Mouse (Mus musculus) layer of hippocampus, adult 9-11 months (tissue): ENCODE measurements around the gene Igf1r.

ENCODE experiments used
- DNase-seq: peaks from one replicate; pipeline ENCODE4 v3.0.0; 2022

The Igf1r gene

DNA sequence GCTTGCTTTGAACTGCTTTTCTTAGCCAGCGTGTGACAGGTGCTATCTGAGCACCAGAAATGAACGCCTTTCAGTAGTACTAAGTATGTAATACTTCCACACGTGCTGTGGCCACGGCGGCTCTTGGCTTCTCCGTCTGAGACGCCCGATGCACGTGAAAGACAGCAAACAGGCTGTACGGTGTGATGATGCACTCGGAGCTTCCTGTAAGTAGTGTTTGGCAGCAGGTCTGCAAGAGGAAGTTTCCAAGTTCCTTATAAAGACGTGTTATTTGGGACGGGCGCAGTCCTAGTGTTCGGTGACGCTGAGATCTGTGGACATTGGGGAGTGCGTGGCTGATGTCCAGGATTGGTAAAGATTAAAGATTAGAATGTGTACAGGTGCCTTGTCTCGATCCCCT lies 5.4 kb downstream of the Igf1r start:
- DNase-seq = no peak

DNA sequence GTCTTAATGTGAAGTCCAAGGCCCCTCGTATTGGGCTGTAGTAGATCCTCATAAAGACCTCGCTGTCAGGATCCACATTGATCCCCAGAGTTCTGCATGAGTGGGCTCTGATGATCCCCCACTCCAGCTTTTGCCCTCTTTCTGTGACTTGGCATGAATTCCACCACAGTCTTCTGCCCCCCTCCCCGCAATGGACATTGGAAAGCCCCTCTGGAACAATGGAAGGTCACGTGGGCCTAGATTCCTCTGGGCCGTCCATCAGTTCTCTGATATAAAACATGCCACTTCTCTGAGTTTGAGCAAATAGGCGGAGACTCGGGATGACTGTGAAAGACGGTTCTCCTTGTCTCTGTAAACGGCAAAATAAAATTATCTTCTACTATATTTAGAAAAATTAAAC lies 8.1 kb downstream of the Igf1r start:
- DNase-seq = no peak

DNA sequence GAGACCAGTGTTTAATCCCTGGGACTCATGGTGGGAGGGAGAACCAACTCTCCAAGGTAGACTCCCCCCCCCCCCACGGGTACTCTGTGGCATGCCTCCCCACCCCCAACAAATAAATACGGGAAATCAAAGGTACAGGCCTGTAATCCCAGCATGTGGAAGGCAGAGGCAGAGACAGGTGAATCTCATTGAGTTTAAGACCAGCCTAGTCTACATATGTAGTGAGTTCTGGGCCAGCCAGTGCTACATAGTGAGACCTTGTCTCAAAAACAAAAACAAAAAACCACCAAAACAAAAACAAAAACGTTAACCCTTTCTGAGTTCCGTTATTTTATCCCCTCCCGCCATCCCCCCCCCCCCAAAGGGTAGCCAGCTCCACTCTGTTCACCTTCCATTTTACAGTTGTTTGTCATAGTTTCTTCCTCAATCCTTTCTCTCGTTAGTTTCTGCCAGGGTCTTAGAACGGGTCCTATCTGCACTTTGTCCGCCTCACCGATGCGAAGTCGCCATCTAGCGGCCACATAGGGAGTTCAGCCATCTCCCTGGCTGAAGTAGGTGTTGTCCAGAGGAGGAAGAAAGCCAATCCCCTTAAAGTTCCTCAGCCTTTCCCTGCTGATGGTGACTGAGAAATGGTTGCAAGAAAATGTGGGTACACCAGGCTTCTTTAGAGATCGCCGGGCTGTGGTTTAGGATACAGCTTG lies 9.1 kb downstream of the Igf1r start:
- peak; percentile 67 for DNase-seq

DNA sequence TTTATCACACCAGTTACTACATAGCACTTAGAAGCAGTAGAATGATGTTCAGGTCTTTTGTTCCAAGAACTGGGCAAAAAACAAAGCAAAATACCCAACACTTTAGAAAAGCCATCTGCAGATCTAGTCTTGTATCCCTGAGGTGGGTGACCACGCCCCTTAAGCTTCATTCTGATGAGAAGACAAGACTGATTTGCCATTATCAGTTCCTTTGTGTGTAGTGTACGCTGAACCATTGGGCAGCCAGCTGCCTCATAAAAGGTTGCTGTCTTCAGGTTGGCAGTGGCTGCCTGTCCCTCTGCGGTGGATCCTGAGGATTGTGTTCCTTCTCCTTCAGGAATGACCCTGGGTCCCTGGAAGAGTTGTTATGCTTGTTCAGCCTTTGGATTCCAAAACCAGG lies 11.1 kb downstream of the Igf1r start:
- no peak for DNase-seq

DNA sequence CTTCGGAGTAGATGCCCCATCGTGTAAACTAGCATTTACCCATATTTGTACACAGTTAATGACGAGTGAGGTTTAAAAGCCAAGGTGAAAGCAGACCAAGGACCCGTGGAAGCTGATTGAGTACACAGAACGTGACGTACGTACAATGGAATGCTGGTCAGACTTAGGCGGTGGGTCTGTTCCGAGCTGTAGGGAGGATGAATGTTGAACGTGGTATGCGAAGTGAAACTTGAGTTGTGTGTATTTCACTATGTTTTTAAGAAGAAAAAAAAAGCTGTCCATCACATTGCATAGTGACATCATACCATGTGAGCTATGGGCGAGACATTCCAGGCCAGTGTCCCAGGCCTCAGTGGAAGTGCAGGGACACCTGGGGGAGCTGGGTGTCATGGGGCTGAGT lies 15.8 kb downstream of the Igf1r start:
- DNase-seq = no peak

DNA sequence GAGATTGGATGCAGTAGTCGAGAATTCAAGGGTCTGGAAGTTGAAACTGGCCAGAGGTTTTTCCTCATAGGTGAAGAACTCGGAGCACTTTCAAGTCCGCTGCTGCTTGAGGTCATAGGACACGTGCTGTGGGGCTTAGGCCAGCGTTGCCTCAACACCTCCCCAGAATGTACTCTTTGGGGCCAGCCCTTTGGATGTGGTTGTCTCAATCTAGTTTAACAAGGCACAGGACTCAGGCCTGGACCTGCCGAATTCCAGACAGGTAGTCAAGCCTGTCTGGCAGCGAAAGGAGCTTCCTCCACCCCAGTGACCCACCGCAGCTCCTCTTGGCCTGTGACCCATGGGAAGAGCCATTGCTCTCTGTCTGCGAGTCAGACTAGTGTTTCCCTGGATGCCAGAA lies 16.4 kb downstream of the Igf1r start:
- no peak for DNase-seq

DNA sequence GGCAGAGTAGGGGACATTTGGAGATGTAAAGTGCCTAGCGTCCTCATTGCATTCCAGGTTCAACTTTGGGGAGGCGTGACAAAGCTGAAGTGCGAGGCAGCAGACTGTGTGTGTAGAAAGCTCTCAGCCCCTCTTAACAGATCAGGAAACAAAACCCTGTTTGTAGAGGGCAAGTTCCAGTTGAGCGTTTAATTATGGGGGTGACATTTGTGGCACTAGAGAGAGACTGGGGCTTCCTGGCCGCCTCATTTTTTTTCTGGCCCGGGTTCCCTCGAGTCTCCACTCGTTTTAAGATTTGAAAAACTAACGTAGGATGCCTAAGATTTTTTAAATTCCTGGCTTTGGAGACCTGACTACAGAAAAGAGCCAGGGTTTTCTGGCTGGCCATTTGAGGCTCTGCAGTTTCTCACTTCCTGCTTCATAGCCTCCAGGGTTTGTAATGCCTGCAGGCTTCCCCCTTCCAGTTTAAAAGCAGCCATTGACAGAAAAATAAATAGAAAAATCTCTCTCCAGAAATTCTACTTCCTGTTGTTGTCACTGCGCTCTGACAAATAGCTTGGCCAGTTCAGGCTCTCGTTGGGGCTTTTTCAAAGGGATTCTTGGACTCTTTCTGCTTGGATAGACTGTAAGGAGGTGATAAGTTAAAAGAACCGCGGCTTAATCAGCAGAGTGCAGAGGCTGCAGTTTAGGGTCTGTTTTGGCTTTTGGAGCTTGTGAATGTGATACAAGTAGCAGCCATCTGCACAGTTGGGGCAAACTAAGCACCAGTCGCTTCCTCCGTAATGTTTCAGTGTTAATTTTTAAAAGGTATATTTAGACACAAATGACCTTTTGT lies 20.8 kb downstream of the Igf1r start:
- DNase-seq = no peak

DNA sequence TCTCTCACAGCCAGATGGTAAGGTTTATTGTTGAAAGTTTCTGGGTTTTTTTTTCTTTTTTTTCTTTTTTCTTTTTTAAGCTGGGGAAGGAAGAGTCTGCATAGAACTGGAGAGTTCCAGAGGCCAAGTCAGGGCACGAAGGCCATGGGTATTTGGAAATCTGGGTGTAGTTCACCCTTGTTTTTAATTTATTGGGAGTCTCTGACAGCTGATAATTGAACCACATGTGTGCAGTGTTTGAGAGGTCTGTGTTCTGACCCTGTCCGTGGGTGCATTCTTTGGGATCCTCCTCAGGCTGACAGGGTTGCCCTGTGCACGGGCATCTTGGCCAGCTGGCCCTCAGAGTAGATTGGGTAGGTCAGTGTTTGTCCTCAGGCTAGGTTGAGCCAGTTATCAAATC lies 29.3 kb downstream of the Igf1r start:
- no peak for DNase-seq

DNA sequence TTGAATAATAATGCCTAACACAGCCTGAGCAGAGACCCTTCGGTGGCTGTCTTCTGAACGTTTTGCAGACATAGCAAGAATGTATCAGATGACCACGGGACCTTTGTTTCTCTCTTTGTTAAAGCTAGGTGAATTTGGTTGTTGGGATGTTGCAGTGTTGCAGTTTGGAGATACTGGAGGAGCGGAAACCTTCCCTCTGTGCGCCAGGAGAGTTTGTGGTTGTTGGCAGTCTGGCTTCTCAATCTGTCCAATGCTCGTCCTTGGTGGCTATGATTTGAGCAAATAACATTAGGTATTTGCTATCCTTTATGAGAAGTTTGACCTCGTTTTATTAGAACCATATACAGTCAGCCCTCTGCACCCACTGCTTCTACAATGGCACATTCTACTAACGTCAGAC lies 30.2 kb downstream of the Igf1r start:
- DNase-seq = no peak

DNA sequence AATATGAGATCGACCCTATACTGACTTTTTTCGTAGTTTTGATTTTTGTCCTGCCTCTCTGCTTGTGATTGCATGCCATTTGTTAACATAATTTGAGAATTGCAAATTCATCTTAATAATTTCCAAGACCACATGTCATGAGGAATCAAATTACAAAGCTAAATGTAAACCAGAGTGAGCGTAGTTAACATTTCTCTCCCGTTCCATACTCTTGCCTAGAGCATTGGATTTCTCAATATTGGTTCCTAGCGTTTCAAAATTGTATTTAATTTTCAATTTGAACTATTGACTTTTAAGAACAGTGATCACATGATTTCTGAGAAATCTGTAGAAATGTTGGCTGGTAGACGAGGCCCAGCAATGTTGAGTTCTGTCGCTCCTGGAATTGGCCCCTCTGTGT lies 30.8 kb downstream of the Igf1r start:
- no peak for DNase-seq

DNA sequence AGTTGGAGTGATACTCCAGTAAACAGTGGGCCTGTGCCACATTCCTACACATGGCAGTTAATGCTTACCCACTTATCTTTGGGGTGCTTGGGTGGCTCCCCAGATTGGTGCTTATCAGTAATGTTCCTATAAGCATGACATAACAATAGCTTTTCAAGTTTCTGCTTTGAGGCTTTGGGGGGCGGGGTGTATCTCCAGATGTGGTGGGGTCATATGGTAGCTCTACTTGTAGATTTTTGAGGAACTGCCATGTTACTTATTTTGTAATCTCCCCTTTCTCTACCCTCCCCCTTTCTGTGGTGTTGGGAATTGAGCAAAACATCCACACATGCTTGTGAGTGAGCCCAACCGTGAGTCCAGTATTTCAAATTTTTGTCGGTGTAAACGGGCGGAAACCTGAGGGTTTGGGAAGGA lies 32.4 kb downstream of the Igf1r start:
- no peak for DNase-seq

DNA sequence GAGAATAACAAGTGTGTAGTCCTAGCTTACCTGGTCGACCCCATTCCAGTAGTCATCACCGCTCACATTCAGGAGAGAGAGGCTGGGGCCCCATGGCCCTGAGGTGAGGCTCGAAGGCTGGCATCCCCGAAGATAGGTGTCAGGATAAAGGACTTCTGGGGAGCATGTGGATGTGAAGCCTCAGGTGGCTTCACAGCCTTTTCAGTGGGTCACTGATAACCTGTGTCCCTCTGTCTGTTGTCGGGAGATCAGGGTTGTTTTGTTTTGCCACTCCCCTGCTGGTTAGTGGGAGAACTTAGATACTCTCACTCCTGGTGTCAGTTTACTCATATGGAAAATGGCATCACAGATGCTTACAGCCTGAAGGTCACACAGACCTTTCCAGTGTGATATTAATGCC lies 32.9 kb downstream of the Igf1r start:
- DNase-seq = no peak

DNA sequence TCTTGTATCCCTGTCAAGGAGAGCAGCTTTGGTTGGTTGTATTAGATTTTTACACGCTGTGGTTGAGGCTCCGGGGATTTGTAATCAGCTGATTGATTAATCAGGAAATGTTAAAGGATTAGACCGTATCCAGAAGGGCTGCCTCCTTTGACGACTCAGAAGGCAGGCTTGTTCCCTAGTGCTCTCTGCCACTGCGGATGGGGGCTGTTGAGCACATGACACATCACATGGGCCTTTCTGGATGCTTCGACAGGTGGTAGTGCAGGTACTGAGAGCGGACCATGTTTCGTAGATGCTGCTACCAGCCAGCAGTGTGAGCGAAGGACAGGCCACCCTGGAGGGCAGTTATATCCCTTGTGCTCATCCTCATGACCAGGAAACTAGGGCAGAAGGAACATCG lies 33.6 kb downstream of the Igf1r start:
- no peak for DNase-seq

DNA sequence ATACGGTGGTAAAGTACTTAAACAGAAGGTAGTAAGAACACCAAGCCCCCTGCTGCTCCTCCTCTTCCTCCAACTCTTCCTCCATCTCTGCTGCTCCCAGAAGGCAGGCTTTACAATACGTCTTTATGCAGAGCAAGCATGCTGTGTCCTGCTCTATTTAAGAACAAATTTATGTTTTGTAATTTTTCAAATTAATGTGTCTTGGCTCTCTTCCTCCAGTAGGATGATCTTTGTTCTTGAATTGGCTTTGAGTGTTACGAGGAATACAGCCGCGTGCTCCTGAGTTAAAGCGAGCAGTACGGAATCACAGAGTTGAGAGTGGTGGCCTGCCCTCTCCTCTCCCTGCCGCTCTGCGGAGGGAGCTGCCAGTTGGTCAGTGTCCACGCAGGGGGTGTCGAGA lies 34.2 kb downstream of the Igf1r start:
- no peak for DNase-seq

DNA sequence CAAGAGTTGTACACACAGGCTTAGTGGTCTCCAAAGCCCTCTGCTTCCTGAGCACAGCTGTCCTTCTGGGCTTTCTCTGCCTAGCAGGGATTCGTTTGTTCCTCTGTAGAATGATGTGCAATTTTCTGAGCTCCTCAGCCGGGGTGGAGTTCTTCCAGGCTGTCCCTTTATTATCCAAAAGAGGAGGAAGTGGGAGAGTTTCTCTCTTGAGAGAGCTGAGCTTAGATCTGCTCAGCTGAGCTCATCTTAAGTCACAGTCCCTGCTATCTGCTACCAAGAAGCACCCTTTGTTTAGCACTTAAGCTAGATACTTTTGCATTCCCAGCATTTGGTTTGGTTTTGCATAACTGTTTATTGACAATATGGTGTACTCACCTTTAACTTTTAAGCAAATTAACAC lies 36.7 kb downstream of the Igf1r start:
- no peak for DNase-seq

DNA sequence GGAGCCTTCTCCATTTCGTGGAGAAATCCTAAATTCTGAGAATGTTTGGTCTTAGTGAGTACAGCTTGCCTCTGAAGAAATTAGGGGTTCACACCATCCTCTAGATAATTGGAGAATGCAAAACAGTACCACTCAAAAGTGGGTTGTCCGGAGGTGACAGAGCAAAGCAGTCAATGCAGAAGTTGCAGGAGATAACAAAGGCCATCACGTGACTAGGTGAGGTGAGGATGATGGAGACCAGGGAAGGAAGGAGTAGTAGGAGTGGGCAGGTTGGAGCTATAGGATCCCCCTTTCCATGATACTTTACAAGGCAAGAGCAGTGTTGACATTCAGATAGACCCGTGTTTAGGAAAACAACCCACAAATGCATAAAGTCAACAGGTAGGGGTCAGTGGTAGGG lies 41.0 kb downstream of the Igf1r start:
- DNase-seq = no peak

DNA sequence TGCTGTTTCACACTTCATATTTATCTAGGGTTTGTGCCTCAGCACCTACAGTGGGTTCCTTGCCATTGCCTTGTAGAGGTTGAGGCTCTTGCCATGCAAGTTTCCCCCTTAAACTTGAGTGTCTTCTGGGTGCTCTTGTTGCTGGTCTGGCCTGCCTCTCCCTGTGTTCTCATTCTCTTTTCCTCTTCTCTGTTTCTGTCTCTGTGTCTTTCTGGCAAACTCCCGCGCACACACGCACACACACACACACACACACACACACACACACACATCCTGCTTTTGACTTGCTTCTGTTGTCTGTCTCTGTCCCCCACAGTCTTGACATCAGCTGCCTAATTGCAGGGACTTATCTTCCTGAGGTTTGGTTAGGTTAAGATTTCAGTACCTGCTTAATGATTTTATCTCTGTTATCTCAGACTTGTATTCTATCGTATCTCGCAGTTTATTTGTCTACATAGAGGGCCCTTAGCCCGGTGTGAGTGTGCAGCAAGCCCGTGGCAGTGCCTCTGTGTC lies 41.8 kb downstream of the Igf1r start:
- no peak for DNase-seq

DNA sequence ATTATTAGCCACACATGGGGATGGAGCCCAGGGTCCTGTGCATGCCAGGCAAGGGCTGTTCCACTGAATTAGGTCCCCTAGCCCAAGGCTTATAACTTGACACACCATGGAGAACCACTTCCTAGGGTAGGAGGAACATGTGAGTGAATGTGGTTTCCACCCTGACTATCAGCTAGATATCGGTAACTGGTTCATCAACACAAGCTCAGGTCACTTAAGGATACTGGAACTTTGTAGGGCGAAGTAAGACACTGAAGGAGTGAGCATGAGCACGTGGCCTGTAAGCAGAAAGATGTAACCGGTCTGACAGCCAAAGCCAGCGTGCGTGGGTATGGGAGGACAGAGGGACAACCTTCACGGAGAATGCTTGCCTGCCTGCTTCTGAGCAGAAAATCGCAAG lies 42.6 kb downstream of the Igf1r start:
- DNase-seq = no peak

DNA sequence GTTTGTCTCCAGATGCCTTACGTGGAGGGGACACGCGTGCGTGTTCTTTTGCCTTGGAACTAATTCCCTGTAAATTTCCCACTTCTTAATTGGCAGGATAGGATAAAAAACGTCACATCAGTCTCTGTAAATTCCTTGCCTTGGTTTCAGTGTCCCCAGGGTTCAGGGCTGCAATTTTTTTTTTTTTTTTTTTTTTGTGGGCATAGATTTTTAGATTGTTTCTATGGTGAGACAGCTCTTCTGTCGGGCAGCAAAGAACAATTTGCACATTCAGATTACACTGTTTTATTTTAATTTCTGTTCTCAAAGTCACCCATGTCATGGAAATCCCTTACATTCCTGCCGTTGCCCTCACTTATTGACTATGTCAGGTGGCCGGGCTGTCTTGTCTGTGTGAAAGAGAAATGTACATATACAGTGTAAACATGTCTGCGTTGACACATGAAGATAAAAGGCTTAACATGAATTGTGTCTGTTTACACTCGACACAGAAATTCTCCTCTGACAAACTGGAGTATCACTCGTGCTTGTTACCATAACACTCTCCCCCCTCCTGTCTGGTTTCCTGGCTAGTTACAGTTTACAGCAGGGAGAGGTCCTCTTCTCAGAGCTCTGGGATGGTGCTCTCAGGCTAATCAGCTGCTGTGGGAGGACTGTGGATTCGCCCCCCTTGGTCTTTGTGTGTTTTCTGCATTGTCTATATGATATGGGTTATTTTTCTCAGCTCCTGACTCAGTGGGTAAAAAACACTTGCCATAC lies 43.8 kb downstream of the Igf1r start:
- no peak for DNase-seq

DNA sequence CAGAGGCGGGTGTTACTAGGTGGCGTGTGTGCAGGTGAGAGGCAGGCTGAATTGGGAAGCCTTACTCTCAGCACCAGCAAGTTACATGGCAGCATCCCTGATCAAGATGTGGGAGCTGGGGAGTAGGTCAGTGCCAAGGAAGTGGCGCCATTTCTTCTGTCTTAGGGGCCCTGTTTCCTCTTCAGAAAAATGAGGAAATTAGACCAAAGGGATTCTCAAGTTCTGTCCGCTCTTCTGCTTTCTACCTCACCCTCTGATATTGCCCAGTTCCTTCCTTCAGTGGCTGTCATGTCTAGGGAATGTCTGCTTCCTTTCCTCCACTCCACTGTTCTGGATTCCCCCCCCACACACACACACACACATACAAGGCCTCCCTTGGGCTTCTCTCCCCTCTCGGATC lies 48.6 kb downstream of the Igf1r start:
- no peak for DNase-seq

DNA sequence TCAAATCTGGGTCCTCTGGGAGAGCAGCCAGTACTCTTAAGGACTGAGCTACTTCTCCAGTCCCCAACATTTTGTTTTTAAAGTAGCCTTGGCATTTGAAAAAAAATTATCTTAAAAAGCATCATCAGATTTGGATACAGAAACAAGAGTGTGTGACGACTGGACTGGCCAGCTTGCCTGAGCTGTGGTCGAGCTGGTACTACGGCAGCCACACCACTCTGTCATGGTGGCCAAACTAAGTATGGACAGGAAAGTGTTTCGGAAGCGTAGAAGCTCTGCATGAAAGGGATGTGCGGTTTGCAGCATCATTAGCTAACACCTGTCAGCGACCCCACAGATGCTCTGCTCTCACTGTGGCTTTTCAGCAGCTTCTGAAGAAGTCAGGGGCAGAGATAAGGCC lies 53.4 kb downstream of the Igf1r start:
- no peak for DNase-seq

DNA sequence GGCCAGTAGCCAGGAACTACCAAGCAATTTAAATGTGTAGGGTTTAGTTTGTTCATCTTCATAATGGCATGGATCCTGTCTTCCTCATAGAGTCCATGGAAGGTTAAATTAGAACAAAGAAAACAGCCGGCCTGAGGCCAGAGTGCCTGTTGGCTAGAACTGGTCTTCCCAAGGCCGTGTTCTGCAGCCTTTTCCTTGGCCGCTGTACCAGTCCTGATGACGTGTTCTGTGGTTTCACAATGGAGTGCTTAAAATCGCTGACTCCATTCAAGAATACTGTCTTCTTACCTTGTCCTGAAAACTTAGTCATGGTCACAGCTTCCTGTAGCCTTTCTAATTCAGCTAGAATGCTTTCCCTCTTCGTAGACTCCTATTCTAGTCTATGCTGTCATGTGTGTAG lies 53.9 kb downstream of the Igf1r start:
- no peak for DNase-seq

DNA sequence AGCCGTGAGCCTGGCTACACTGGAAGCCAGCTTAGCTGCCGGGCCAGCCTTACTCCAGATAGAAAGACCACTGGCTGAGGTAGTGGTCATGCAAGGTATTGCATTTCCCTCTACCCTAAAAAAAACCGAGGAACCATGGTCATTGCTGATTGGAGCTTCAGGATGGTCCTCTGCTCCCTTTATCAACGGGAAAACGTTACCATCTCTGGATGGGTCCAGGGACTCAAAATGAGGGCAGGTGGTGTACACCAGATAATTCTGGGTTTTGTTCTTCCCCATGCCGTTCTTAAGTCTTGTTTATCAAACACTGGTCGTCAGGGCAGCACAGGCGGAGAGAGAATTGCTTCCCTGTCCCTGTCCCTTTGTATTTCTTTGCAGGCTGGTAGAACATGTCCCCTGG lies 57.0 kb downstream of the Igf1r start:
- DNase-seq = no peak

DNA sequence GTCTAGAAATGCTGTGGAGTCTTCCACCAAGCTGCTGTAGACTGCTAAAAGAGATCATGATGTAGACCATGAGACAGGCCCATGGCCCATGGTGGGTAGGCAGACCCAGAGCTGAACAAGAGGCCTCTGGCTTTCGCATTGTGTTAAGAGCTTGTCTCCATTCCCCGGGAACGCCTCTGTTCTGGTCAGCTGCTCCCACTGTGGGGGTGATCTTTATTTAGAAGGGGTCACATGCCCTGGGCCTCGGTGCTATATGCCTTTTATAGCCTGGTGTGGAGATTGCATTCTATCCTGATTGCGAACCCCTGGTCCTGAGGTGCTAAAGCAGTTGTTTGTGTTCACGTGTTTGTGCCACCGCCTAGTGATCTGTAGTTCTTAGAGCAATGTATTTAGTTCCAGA lies 57.5 kb downstream of the Igf1r start:
- DNase-seq = peak; percentile 60
